Mouse (Mus musculus) hindbrain, embryonic 12.5 days (tissue): ENCODE measurements at regions not wholly inside any gene's neighbourhood (a gene's known extent, or its start where the extent isn't known, plus 50 kb on each side); places are given as distances from the start of the nearest gene placed in this dataset.

ENCODE experiments used
- ATAC-seq: fragments of 200-750 bp; cut with Nextera tagmentation; 2 replicates; pipeline ENCODE4 v1.8.0; 2017; ENCODE audit warnings: moderate TSS enrichment; ENCODE audit not compliant: low FRiP score
- H3K27ac ChIP-seq: fragments of 300-500 bp; sonication (generic); 2 replicates; pipeline ENCODE4 v1.5.1; 2016; ENCODE audit warnings: mild to moderate bottlenecking
- H3K27me3 ChIP-seq: fragments of 300-500 bp; sonication (generic); 2 replicates; pipeline ENCODE4 v1.6.1; 2016; ENCODE audit warnings: mild to moderate bottlenecking
- H3K36me3 ChIP-seq: fragments of 300-500 bp; sonication (generic); 2 replicates; pipeline ENCODE4 v1.6.1; 2016; ENCODE audit warnings: mild to moderate bottlenecking
- H3K4me1 ChIP-seq: fragments of 300-500 bp; sonication (generic); 2 replicates; pipeline ENCODE4 v1.6.1; 2016
- H3K4me2 ChIP-seq: fragments of 300-500 bp; sonication (generic); replicated peaks from 2 replicates; pipeline ENCODE4 v1.6.1; 2016; ENCODE audit warnings: mild to moderate bottlenecking
- H3K4me3 ChIP-seq: fragments of 300-500 bp; sonication (generic); 2 replicates; pipeline ENCODE4 v1.5.1; 2016; ENCODE audit warnings: mild to moderate bottlenecking
- H3K9ac ChIP-seq: fragments of 300-500 bp; sonication (generic); 2 replicates; pipeline ENCODE4 v1.6.1; 2016; ENCODE audit warnings: mild to moderate bottlenecking, moderate library complexity
- H3K9me3 ChIP-seq: fragments of 300-500 bp; sonication (generic); replicated peaks from 2 replicates; pipeline ENCODE4 v1.6.1; 2016; ENCODE audit warnings: mild to moderate bottlenecking
- WGBS: fragments of 180-500 bp; shearing (Covaris S2); methylation state at CpG from one replicate; pipeline ENCODE4 v1.1.7; 2016; 5-methylcytosine and 5-hydroxymethylcytosine counted together

DNA sequence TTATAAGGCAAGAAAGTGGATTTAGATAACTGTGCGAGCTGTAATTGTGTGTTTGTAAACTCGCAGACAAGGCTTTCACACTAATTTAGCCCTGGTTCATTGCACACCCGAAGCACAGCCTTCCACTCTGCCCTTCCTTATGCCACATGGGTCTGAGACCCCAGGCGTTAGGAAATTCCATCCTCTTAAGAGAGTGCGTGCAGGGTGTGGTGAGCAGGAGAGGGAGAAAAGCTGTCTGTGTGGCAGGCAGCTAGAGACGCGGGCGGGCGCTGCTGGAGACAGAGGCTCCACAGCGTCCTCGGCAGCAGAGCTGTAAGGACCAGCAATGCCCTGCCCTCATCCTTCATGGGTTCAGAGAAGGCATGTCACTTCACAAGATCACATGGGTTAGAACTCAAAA lies 176.6 kb upstream of the Dapk1 start:
- Histone ChIP-seq H3K4me2 (no peak overlapping the region), H3K27me3 (no peaks in the 10 kb centered on the region), H3K9me3 (no peaks in the 10 kb centered on the region), H3K4me1 (peaks cover 20% of the 10 kb centered on the region), H3K36me3 (no peaks in the 10 kb centered on the region), H3K4me3 (no peak overlapping the region), H3K9ac (no peak overlapping the region), H3K27ac (no peak overlapping the region)
- 60% methylated on average over 11 of the region's 11 CpGs for WGBS
- no peak for ATAC-seq

- ATAC-seq = no peak
- H3K4me1 ChIP-seq = peaks cover 15% of the 10 kb centered on the region
- no peak overlapping the region for H3K4me3 ChIP-seq
- no peak overlapping the region for H3K9ac ChIP-seq
- H3K27ac ChIP-seq = no peak overlapping the region
- H3K27me3 ChIP-seq = no peaks in the 10 kb centered on the region
- H3K9me3 ChIP-seq = no peaks in the 10 kb centered on the region
- H3K4me2 ChIP-seq = no peak overlapping the region
- H3K36me3 ChIP-seq = no peaks in the 10 kb centered on the region
- WGBS = 82% methylated on average over 6 of the region's 6 CpGs
These were observed 176.2 kb upstream of the Dapk1 start for GRCm38 (mm10) chr13:60425556-60425955.

DNA sequence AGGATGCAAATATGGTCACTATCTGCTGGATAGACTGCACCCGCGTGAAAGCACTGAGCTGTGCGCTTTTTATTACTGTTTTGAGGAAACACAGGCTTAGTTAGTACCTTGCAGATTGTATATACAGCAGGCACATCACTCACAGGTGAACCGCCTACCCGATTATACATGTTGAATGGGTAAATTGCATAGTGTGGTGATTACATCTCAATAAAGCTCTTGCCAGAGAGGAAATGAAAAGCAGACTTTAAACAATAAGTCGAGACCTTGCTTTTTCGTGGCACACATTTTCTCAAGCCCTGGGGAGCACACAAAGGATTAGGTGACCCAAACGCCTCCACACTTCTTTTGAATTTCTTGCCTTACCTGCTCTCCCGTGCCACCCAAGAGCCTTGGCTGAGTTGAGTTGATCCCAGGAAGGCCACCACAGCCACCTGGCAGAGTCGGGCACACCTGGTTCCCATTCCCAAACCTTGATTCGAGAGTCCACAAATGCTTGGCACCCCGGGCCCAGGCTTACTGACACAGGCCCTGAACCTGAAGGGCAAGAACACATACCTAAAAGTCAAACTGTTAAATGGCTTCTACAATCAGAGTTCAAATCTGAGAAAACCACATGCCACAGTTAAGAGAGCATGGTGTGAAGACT lies 175.4 kb upstream of the Dapk1 start:
- ATAC-seq = no peak
- Histone ChIP-seq H3K4me1 (peaks cover 12% of the 10 kb centered on the region), H3K4me3 (no peak overlapping the region), H3K9ac (no peak overlapping the region), H3K27me3 (no peaks in the 10 kb centered on the region; the same call in 1 of the 2 replicates), H3K4me2 (no peak overlapping the region), H3K9me3 (no peaks in the 10 kb centered on the region), H3K36me3 (no peaks in the 10 kb centered on the region), H3K27ac (no peak overlapping the region)
- 85% methylated on average over 12 of the region's 12 CpGs for WGBS

DNA sequence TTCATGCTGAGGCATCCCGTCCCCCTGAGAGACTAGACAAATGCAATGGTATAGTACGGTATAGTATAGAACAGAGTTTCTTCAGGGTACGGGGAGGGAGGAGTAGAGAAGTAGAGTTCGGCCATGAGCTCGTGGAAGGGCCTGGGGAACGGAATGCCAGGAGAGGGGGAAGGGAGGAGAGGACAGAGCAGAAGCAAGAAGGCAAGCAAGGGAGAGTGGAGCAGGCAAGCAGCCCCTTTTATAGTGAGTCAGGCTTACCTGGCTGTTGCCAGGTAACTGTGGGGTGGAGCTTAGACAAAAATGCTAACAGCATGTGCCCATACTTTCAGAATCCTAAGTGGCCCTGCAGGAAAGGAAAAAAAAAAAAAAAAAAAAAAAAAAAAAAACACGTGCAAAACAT lies 174.7 kb upstream of the Dapk1 start:
- H3K9ac ChIP-seq = no peak overlapping the region
- peaks cover 12% of the 10 kb centered on the region for H3K4me1 ChIP-seq
- no peak for ATAC-seq
- H3K4me3 ChIP-seq = no peak overlapping the region
- H3K27ac ChIP-seq = no peak overlapping the region
- H3K9me3 ChIP-seq = no peaks in the 10 kb centered on the region
- H3K4me2 ChIP-seq = no peak overlapping the region
- H3K36me3 ChIP-seq = no peaks in the 10 kb centered on the region
- 62% methylated on average over 7 of the region's 7 CpGs for WGBS
- H3K27me3 ChIP-seq = no peaks in the 10 kb centered on the region; the same call in 1 of the 2 replicates

DNA sequence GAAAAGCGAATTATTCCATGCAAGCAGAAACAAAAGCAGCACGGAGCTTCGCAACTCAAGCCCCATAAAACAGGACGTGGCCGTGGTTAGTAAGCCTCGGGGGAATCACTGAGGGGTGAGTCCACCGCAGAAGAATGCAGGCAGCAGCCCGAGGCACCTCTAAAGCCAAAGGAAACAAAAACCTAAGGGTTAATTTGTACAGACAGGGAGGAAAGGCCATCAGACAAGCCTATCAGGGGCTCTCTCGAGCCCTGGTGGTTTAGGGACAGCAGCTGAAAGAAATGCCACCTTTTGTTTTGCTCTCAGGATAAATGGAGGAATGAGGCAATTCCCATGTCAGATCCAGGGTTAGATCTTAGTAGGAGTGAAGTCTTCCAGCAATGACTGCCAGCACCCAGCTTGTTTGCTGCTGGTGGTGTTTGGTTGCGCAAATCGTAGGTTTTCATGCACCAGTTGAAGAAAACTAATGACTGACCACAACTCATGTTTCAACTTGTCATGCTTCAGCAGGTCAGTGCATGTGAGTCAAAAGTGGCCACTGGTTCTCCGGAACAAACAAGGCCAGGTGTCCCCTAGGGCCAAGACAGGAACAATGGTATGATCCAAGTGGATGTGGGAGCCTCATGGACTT lies 173.9 kb upstream of the Dapk1 start:
- peaks cover 12% of the 10 kb centered on the region for H3K4me1 ChIP-seq
- no peak overlapping the region for H3K27ac ChIP-seq
- H3K4me3 ChIP-seq = no peak overlapping the region
- H3K27me3 ChIP-seq = no peaks in the 10 kb centered on the region; the same call in 1 of the 2 replicates
- H3K36me3 ChIP-seq = no peaks in the 10 kb centered on the region
- H3K4me2 ChIP-seq = peak overlapping the region; percentile 32
- 25% methylated on average over 12 of the region's 12 CpGs for WGBS
- no peaks in the 10 kb centered on the region; the same call in 1 of the 2 replicates for H3K9me3 ChIP-seq
- no peak for ATAC-seq
- H3K9ac ChIP-seq = no peak overlapping the region

DNA sequence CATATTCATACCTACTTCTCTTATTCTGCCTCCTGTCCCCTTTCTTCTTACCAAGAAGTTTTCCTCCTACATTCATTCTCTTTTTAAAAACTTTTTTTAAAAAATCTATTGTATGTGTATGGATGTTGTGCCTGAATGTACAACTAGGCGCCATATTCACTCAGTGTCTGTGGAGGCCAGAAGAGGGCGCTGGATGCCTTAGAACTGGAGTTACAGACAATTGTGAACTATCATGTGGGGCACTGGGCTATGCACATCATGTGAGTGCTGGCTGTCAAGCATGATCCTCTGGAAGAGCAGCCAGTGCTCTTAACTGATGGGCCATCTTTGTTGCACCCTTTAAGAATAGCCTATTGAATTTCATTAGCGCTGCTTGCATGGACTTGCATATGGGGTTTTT lies 172.6 kb upstream of the Dapk1 start:
- H3K9me3 ChIP-seq = no peaks in the 10 kb centered on the region; the same call in 1 of the 2 replicates
- no peak overlapping the region for H3K4me2 ChIP-seq
- H3K27me3 ChIP-seq = no peaks in the 10 kb centered on the region; the same call in 1 of the 2 replicates
- H3K36me3 ChIP-seq = no peaks in the 10 kb centered on the region
- H3K4me1 ChIP-seq = peaks cover 12% of the 10 kb centered on the region
- 78% methylated on average over 3 of the region's 3 CpGs for WGBS
- H3K4me3 ChIP-seq = no peak overlapping the region
- no peak for ATAC-seq
- no peak overlapping the region for H3K9ac ChIP-seq
- no peak overlapping the region for H3K27ac ChIP-seq

DNA sequence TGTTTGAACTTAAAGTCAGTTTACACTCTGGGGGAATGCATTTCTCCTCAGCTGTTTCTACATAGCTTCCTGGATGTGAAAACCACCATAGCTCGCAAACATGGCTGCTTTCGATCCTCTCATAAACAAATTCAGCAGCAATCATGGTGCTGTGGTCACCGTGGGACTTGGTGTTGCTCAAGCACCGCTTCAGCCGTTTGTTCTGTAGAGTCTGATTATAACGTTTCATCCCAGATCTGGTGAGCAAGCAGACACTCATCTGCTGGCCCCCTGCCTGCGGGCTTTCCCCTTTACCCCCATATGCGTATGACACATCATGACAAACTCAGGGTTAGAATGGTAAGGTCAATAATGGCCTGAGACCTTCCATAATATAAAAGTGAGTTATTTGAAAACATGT lies 170.3 kb upstream of the Dapk1 start:
- no peak overlapping the region for H3K4me3 ChIP-seq
- H3K4me1 ChIP-seq = peaks cover 12% of the 10 kb centered on the region
- no peak overlapping the region for H3K4me2 ChIP-seq
- no peaks in the 10 kb centered on the region; the same call in 1 of the 2 replicates for H3K9me3 ChIP-seq
- no peak for ATAC-seq
- H3K9ac ChIP-seq = no peak overlapping the region
- H3K36me3 ChIP-seq = no peaks in the 10 kb centered on the region
- no peaks in the 10 kb centered on the region; the same call in 1 of the 2 replicates for H3K27me3 ChIP-seq
- H3K27ac ChIP-seq = no peak overlapping the region
- WGBS = 91% methylated on average over 8 of the region's 8 CpGs

- no peak overlapping the region for H3K9ac ChIP-seq
- no peaks in the 10 kb centered on the region for H3K36me3 ChIP-seq
- no peak for ATAC-seq
- no peak overlapping the region for H3K4me2 ChIP-seq
- H3K4me3 ChIP-seq = no peak overlapping the region
- 58% methylated on average over 11 of the region's 11 CpGs for WGBS
- no peak overlapping the region; the same call in 1 of the 2 replicates for H3K27ac ChIP-seq
- no peaks in the 10 kb centered on the region; the same call in 1 of the 2 replicates for H3K9me3 ChIP-seq
- H3K27me3 ChIP-seq = no peaks in the 10 kb centered on the region; the same call in 1 of the 2 replicates
- H3K4me1 ChIP-seq = no peaks in the 10 kb centered on the region
These were observed 167.2 kb upstream of the Dapk1 start for GRCm38 (mm10) chr13:60434221-60435210.

DNA sequence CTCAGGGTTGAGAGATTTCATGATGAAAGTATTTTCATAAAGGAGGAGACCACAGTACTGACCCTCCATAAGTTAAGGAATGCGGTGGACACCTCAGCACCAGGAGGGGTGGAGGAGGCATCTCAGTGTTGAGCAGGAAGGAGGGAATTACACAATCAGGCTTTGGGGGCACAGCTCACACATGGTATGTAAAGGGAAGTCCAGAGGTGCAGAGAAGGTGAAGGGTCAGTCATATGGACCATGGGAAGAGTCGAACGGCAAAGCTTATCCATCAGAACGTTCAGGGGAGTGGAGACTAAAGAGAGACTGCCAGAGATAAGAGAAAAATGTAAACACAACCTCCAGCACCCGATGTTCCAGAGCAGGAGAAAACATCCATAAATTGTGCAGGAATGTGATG lies 166.4 kb upstream of the Dapk1 start:
- H3K4me3 ChIP-seq = no peak overlapping the region
- H3K9ac ChIP-seq = no peak overlapping the region
- H3K4me2 ChIP-seq = no peak overlapping the region
- no peaks in the 10 kb centered on the region; the same call in 1 of the 2 replicates for H3K27me3 ChIP-seq
- no peak overlapping the region for H3K27ac ChIP-seq
- ATAC-seq = no peak
- H3K9me3 ChIP-seq = no peaks in the 10 kb centered on the region; the same call in 1 of the 2 replicates
- no peaks in the 10 kb centered on the region for H3K4me1 ChIP-seq
- WGBS = 61% methylated on average over 5 of the region's 5 CpGs
- no peaks in the 10 kb centered on the region for H3K36me3 ChIP-seq

DNA sequence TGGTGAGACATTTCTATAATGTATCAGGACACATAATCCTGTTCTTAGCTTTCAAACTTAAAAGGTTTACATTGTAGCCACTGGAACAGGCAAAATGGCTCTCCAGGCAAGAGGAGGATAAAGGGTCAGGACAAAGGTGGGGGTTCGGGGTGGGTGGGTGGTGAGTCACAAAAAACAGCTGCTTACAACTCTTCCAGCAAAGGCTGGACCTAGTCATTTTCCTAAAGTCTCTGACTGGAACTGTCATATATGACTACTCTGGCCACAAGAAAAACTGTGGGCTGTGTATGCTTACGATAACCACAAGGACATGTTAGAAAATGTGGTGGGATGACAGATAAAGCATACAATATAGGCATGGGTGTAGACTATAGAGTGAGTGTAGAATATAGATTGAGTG lies 163.6 kb upstream of the Dapk1 start:
- Histone ChIP-seq H3K27ac (no peak overlapping the region), H3K9ac (no peak overlapping the region), H3K27me3 (no peaks in the 10 kb centered on the region), H3K9me3 (no peaks in the 10 kb centered on the region), H3K4me1 (no peaks in the 10 kb centered on the region), H3K4me2 (no peak overlapping the region), H3K36me3 (no peaks in the 10 kb centered on the region), H3K4me3 (no peak overlapping the region)
- no peak for ATAC-seq
- WGBS = 95% methylated on average over 2 of the region's 2 CpGs

- WGBS = 67% methylated on average over 3 of the region's 3 CpGs
- no peak overlapping the region for H3K27ac ChIP-seq
- no peaks in the 10 kb centered on the region for H3K4me1 ChIP-seq
- no peaks in the 10 kb centered on the region for H3K27me3 ChIP-seq
- ATAC-seq = no peak
- no peak overlapping the region for H3K4me3 ChIP-seq
- no peaks in the 10 kb centered on the region for H3K36me3 ChIP-seq
- H3K9me3 ChIP-seq = no peaks in the 10 kb centered on the region
- H3K9ac ChIP-seq = no peak overlapping the region
- no peak overlapping the region for H3K4me2 ChIP-seq
These were observed 161.2 kb upstream of the Dapk1 start for GRCm38 (mm10) chr13:60440586-60440985.

DNA sequence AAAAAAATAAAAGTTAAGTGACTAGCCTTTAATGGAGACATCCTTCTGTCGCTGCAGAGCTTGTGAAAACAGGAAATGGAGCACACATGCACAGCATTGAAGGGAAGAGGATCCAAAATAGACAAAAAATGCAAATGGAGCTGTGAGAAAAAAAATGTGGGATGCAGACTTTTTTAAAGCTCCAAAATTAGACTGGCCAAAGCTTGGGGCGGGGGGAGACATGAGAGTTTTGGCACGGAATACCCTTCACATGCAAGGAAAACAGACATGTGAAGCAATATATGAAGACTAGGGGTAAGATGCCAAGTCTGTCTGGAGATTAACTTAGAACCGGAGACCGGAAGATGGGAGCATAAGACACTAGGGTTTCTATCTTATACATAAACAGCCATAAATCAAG lies 156.6 kb upstream of the Dapk1 start:
- H3K36me3 ChIP-seq = no peaks in the 10 kb centered on the region
- WGBS = 83% methylated on average over 5 of the region's 5 CpGs
- no peak overlapping the region for H3K9ac ChIP-seq
- no peak for ATAC-seq
- H3K27me3 ChIP-seq = no peaks in the 10 kb centered on the region
- H3K4me3 ChIP-seq = no peak overlapping the region
- no peaks in the 10 kb centered on the region for H3K9me3 ChIP-seq
- H3K4me2 ChIP-seq = no peak overlapping the region
- H3K4me1 ChIP-seq = no peaks in the 10 kb centered on the region
- H3K27ac ChIP-seq = no peak overlapping the region
